Mouse (Mus musculus) heart, adult 2 months (tissue): ENCODE data around the gene Snx9. TPM values are rescaled to one million over a fixed set of nuclear protein-coding genes. Genes with fewer than 3 reads are reported as not detected.

Experiments used
- DNase-seq, 2 experiments: peaks; one replicate each; pipeline ENCODE4 v3.0.0; 2021
- H3K27ac ChIP-seq: fragments of 200-600 bp; 2 replicates; pipeline ENCODE4 v1.8.1; 2022
- H3K27me3 ChIP-seq: fragments of 200-500 bp; 2 replicates; pipeline ENCODE4 v1.6.1; 2012; ENCODE audit warnings: mild to moderate bottlenecking, low read length, inconsistent platforms, mixed read lengths; ENCODE audit not compliant: control insufficient read depth, insufficient read depth
- H3K36me3 ChIP-seq: fragments of 200-500 bp; 2 replicates; pipeline ENCODE4 v1.6.1; 2012; ENCODE audit warnings: low read length, inconsistent platforms; ENCODE audit not compliant: control insufficient read depth, insufficient read depth
- H3K4me1 ChIP-seq: fragments of 200-500 bp; 2 replicates; pipeline ENCODE4 v1.6.1; 2011; ENCODE audit warnings: low read length; ENCODE audit not compliant: control insufficient read depth, insufficient read depth
- H3K4me3 ChIP-seq: fragments of 200-600 bp; 2 replicates; pipeline ENCODE4 v1.8.1; 2022
- H3K79me2 ChIP-seq: fragments of 200-500 bp; replicated peaks from 2 replicates; pipeline ENCODE4 v1.6.1; 2012; ENCODE audit warnings: mild to moderate bottlenecking, inconsistent platforms, low read length, moderate library complexity, mixed read lengths; ENCODE audit not compliant: control insufficient read depth, insufficient read depth
- H3K9ac ChIP-seq: fragments of 200-500 bp; 2 replicates; pipeline ENCODE4 v1.6.1; 2012; ENCODE audit warnings: low read depth, mild to moderate bottlenecking, control low read depth, inconsistent platforms, low read length, mixed read lengths
- CTCF ChIP-seq: fragments of 200-600 bp; IDR thresholded peaks from 2 replicates; pipeline ENCODE4 v1.8.1; 2022; ENCODE audit warnings: antibody characterized with exemption, mild to moderate bottlenecking, moderate library complexity
- EP300 ChIP-seq: fragments of 200-500 bp; IDR thresholded peaks from 2 replicates; pipeline ENCODE4 v1.6.1; 2011; ENCODE audit warnings: low read depth, low read length, control low read depth; ENCODE audit not compliant: insufficient read depth
- POLR2A ChIP-seq: fragments of 200-500 bp; IDR thresholded peaks from 2 replicates; pipeline ENCODE4 v1.6.1; 2011; ENCODE audit warnings: mild to moderate bottlenecking, low read depth, low read length, control low read depth; ENCODE audit not compliant: insufficient read depth
- WGBS: fragments of 180-500 bp; shearing (Covaris S2); methylation state at CpG from one replicate; pipeline ENCODE4 v1.1.7; 2018; 5-methylcytosine and 5-hydroxymethylcytosine counted together
- intact Hi-C: fragments of 180-260 bp; cut with DNase I; formaldehyde crosslinking; loops from one replicate; pipeline ENCODE4 v1.15.1; 2025
- polyA plus RNA-seq: library from polyadenylated mRNA; depleted of rRNA; stranded (reverse); fragments of >200 nt; gene quantifications from 2 replicates; pipeline ENCODE4 v1.2.3, GENCODE M21; 2012
- total RNA-seq, 2 experiments: library from RNA; stranded (reverse); gene quantifications; 2 replicates each; pipeline ENCODE4 v1.2.3; 2021

Gene Snx9
- total and polyA plus RNA-seq, 3 experiments: 16.7 to 31.9 (median 30.2) TPM

DNA sequence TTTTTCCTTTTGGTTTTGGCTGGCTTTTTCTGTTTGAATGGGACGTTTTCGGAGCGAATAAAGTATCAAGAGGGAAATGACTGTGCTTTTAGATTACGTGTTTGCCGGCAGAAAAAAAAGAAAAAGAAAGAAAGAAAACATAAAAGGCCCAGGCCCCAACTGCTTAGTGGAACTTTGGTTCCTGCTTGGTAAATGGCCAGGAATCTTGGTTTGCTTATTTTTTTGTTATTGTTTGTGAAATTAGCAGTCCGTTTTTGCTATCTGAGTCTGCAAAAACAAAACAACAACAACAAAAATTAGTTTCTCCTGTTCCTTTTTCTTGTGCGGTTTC, 779 bp downstream of the Snx9 start:
- intact Hi-C loops: loop anchor here (2.0 to 5.0 kb wide), 3 partner anchors 43 to 350 kb away; partner anchors contain the start of gene Zdhhc14
- H3K27me3 ChIP-seq: no peaks in the 10 kb centered on the region
- H3K9ac ChIP-seq: peak overlapping the region; percentile 89
- 2% methylated on average over 7 of the region's 7 CpGs for WGBS
- peaks cover 12% of the 10 kb centered on the region for H3K4me1 ChIP-seq
- DNase-seq: no peak
- TF ChIP-seq CTCF (no peak), POLR2A (no peak), EP300 (no peak)
- peak overlapping the region; percentile 86 for H3K4me3 ChIP-seq
- peaks cover 10% of the 10 kb centered on the region for H3K79me2 ChIP-seq
- H3K27ac ChIP-seq: peak overlapping the region; percentile 98
- peaks cover 6% of the 10 kb centered on the region; the same call in 1 of the 2 replicates for H3K36me3 ChIP-seq

- intact Hi-C loops: loop anchor here (5.0 kb wide), 1 partner anchor 351 kb away; the partner anchor contains the start of gene Zdhhc14
- WGBS: 74% methylated on average over 9 of the region's 9 CpGs
- Histone ChIP-seq H3K4me1 (peaks cover 12% of the 10 kb centered on the region), H3K27me3 (no peaks in the 10 kb centered on the region), H3K79me2 (peaks cover 10% of the 10 kb centered on the region), H3K9ac (no peak overlapping the region), H3K4me3 (no peak overlapping the region), H3K27ac (no peak overlapping the region), H3K36me3 (peaks cover 6% of the 10 kb centered on the region; the same call in 1 of the 2 replicates)
- TF ChIP-seq POLR2A: no peak
- TF ChIP-seq EP300: no peak
- TF ChIP-seq CTCF: no peak
- no peak for DNase-seq
These were observed 2.0 kb downstream of the Snx9 start for GRCm38 (mm10) chr17:5842988-5843640.

DNA sequence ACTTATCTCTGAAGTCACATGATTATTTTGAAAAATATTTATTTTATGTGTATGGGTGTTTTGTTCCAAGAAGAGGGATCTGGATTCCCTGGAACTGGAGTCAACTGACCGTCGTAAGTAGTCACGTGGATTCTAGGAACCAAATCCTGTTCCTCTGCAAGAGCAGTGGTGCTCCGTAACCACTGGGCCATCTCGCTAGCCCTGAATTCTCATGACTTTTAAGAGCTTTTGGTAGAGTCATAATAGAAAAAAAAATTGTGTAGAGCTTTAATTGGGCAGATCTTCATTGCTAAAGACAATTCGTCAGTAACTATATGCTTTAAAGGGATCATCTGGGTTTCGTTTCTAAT, 2.5 kb downstream of the Snx9 start:
- peaks cover 13% of the 10 kb centered on the region for H3K4me1 ChIP-seq
- no peak for DNase-seq
- no peak overlapping the region for H3K9ac ChIP-seq
- H3K4me3 ChIP-seq: no peak overlapping the region
- no peaks in the 10 kb centered on the region for H3K27me3 ChIP-seq
- peaks cover 10% of the 10 kb centered on the region for H3K79me2 ChIP-seq
- H3K36me3 ChIP-seq: peaks cover 6% of the 10 kb centered on the region; the same call in 1 of the 2 replicates
- 92% methylated on average over 7 of the region's 7 CpGs for WGBS
- no peak overlapping the region for H3K27ac ChIP-seq
- intact Hi-C loops: loop anchor here (5.0 kb wide), 1 partner anchor 351 kb away; the partner anchor contains the start of gene Zdhhc14
- TF ChIP-seq CTCF (no peak), POLR2A (no peak)

GRCm38 (mm10) chr17:5845376-5845775, 4.2 kb downstream of the Snx9 start:
- H3K79me2 ChIP-seq: peaks cover 14% of the 10 kb centered on the region
- H3K36me3 ChIP-seq: no peaks in the 10 kb centered on the region
- no peak overlapping the region for H3K4me3 ChIP-seq
- intact Hi-C loops: no loop called here
- TF ChIP-seq EP300: no peak
- no peak for TF ChIP-seq POLR2A
- TF ChIP-seq CTCF: no peak
- WGBS: 68% methylated on average over 4 of the region's 4 CpGs
- H3K27me3 ChIP-seq: no peaks in the 10 kb centered on the region
- DNase-seq: no peak
- no peak overlapping the region for H3K27ac ChIP-seq
- peaks cover 17% of the 10 kb centered on the region for H3K4me1 ChIP-seq
- H3K9ac ChIP-seq: no peak overlapping the region

DNA sequence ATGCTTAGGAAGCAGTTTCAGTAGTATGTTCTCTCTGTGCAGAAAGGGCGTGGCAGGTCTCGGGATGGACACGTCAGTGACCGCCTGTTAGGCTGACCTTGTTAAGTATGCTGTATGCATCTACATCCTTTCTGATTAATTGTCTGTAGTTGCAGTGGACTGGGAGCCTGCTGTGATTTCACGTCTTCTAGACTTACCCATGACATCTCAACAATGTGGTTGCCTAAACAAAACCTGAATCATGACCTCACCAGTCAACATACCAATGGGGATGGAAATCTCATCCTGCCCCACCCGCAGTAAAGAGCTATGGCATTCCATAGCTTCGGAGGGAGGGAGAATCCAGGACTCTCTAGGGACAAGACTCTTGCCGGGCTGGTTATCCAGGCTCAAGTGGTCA, 5.0 kb downstream of the Snx9 start:
- no peak for DNase-seq
- H3K4me1 ChIP-seq: peaks cover 17% of the 10 kb centered on the region
- H3K9ac ChIP-seq: no peak overlapping the region
- H3K79me2 ChIP-seq: peaks cover 14% of the 10 kb centered on the region
- intact Hi-C loops: no loop called here
- no peak overlapping the region for H3K4me3 ChIP-seq
- TF ChIP-seq POLR2A (no peak), CTCF (no peak)
- 47% methylated on average over 8 of the region's 8 CpGs for WGBS
- no peaks in the 10 kb centered on the region for H3K36me3 ChIP-seq
- H3K27ac ChIP-seq: no peak overlapping the region
- no peaks in the 10 kb centered on the region for H3K27me3 ChIP-seq

DNA sequence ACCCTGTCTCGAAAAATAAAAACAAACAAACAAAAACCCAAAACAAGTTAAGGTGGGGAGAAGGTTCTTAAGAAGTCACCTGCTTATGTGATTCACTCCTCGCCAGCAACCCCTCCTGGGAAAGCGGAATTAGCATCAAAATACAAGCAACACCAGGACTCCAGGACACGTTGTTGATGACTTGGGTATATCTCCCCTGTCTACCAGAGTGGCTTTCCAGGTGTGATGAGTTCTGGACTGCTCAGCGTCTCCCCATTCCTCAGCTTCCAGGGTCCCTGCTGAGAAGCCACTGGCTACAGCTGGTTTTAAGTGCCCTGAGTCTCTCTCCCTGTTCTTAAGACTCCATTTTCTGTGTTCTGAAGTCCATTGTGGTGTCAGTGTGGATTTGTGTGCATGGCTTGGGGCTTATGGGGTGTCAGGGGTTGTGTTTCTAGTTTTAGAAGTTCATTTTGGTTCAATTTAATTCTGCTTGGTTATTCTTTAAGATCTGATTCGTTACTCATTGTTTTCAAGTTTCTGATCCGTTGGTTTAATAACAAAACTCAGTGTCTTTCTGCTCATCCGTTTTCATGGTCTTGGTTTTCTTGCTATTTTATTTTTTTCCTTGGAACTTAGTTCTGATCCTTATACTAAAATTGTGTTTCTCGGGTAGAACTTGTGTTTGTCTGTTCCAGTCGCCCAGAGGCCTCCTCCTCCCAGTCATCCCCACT, 7.7 kb downstream of the Snx9 start:
- H3K4me3 ChIP-seq: peak overlapping the region; percentile 46
- intact Hi-C loops: no loop called here

More for the DNA sequence above, 7.7 kb downstream of the Snx9 start:
- Histone ChIP-seq H3K79me2 (peaks cover 21% of the 10 kb centered on the region), H3K36me3 (no peaks in the 10 kb centered on the region), H3K9ac (peak overlapping the region; percentile 70), H3K27ac (peak overlapping the region; percentile 70), H3K4me1 (peaks cover 12% of the 10 kb centered on the region), H3K27me3 (no peaks in the 10 kb centered on the region)
- DNase-seq: no peak
- TF ChIP-seq CTCF (no peak), EP300 (no peak), POLR2A (no peak)
- WGBS: 71% methylated on average over 10 of the region's 10 CpGs
